Mouse (Mus musculus) liver, embryonic 12.5 days (tissue): ENCODE results near the gene Zic2. TPM values are rescaled to one million over a fixed set of nuclear protein-coding genes. Genes with fewer than 3 reads are reported as not detected.
A peak's percentile ranks its signal among the peaks of the same experiment; 100 is the strongest.

Experiments used
- ATAC-seq: fragments of 200-750 bp; cut with Nextera tagmentation; 2 replicates; pipeline ENCODE4 v1.8.0; 2017; ENCODE audit warnings: moderate number of reproducible peaks, mild to moderate bottlenecking, moderate library complexity
- H3K27ac ChIP-seq: fragments of 300-500 bp; sonication (generic); 2 replicates; pipeline ENCODE4 v1.5.1; 2016; ENCODE audit warnings: mild to moderate bottlenecking
- H3K27me3 ChIP-seq: fragments of 300-500 bp; sonication (generic); replicated peaks from 2 replicates; pipeline ENCODE4 v1.6.1; 2016; ENCODE audit warnings: mild to moderate bottlenecking, moderate library complexity
- H3K36me3 ChIP-seq: fragments of 300-500 bp; sonication (generic); 2 replicates; pipeline ENCODE4 v1.6.1; 2016; ENCODE audit warnings: mild to moderate bottlenecking, moderate library complexity
- H3K4me1 ChIP-seq: fragments of 300-500 bp; sonication (generic); 2 replicates; pipeline ENCODE4 v1.6.1; 2016
- H3K4me2 ChIP-seq: fragments of 300-500 bp; sonication (generic); 2 replicates; pipeline ENCODE4 v1.6.1; 2016; ENCODE audit warnings: mild to moderate bottlenecking, moderate library complexity
- H3K4me3 ChIP-seq: fragments of 300-500 bp; sonication (generic); 2 replicates; pipeline ENCODE4 v1.5.1; 2016; ENCODE audit warnings: mild to moderate bottlenecking, moderate library complexity
- H3K9ac ChIP-seq: fragments of 300-500 bp; sonication (generic); 2 replicates; pipeline ENCODE4 v1.6.1; 2016; ENCODE audit warnings: mild to moderate bottlenecking, moderate library complexity
- H3K9me3 ChIP-seq: fragments of 300-500 bp; sonication (generic); replicated peaks from 2 replicates; pipeline ENCODE4 v1.6.1; 2016; ENCODE audit warnings: mild to moderate bottlenecking, moderate library complexity
- WGBS: fragments of 180-500 bp; shearing (Covaris S2); methylation state at CpG from one replicate; pipeline ENCODE4 v1.1.7; 2016; ENCODE audit not compliant: insufficient replicate concordance; 5-methylcytosine and 5-hydroxymethylcytosine counted together
- polyA plus RNA-seq: library from polyadenylated mRNA; unstranded; fragments of >200 nt; fragmentation: Nextera tagmentation; extraction: Ambion mirVana; gene quantifications from 2 replicates; pipeline ENCODE4 v1.2.1, GENCODE M21; 2016

Zic2 gene
- polyA plus RNA-seq, 1 experiment from 2014 or later: not detected

DNA sequence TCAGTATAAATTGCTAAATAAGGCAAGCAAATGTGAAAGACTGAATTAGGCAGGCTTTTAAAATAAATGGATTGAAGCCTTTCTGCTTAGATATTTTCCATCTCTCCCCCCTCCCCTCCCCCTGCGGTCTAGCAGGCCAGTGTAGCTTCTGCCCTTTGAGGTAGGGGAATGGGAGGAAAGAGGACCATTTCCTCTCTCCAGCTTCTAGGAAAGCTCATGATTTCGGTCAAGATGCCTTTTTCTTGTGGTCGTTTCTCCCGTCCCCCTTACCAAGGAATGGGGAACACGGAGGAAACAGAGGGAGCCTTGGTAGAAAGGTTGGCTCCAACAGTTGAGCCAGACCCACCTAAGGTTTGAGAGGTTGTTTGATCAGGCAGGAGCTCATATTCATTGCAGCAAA is 2.6 kb upstream of the Zic2 start:
- WGBS: under 1% methylated on average over 5 of the region's 5 CpGs

DNA sequence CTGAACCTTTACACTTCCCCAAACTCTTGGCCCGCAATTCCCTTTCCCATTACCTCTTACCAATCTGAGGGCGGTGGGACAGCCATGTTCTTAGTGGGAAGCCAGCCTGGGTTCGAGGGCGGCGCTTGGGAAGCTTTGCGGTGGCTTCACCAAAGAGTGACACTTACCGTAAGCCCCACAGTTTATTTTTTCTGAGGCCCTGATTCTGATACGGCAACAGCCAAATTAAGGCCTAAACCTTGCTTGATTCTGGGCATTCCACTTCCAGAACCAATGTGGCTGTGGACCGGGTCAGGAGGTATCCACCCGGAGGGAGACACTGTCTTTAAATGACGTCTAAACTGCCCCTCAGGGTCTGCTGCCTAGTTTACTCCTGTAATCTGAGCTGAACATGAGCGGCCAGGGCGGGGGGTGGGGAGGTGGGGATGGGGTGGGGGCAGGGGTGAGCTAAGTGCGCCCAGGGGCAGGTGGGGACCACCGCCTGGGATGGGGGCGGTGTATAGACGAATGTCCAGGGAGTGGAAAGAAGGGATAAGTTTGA is 2.0 kb upstream of the Zic2 start:
- peaks cover 20% of the 10 kb centered on the region for H3K4me1 ChIP-seq
- H3K4me2 ChIP-seq: no peak overlapping the region
- H3K36me3 ChIP-seq: no peaks in the 10 kb centered on the region
- 1% methylated on average over 17 of the region's 17 CpGs for WGBS
- no peak overlapping the region for H3K27ac ChIP-seq
- H3K4me3 ChIP-seq: no peak overlapping the region
- ATAC-seq: no peak
- H3K9ac ChIP-seq: no peak overlapping the region
- H3K9me3 ChIP-seq: no peaks in the 10 kb centered on the region
- peaks cover 100% of the 10 kb centered on the region for H3K27me3 ChIP-seq

More for the DNA sequence above, 2.6 kb upstream of the Zic2 start:
- peaks cover 20% of the 10 kb centered on the region for H3K4me1 ChIP-seq
- H3K4me2 ChIP-seq: no peak overlapping the region
- peaks cover 100% of the 10 kb centered on the region for H3K27me3 ChIP-seq
- H3K9ac ChIP-seq: no peak overlapping the region
- no peak for ATAC-seq
- H3K4me3 ChIP-seq: no peak overlapping the region
- H3K36me3 ChIP-seq: no peaks in the 10 kb centered on the region
- H3K27ac ChIP-seq: no peak overlapping the region
- H3K9me3 ChIP-seq: no peaks in the 10 kb centered on the region

DNA sequence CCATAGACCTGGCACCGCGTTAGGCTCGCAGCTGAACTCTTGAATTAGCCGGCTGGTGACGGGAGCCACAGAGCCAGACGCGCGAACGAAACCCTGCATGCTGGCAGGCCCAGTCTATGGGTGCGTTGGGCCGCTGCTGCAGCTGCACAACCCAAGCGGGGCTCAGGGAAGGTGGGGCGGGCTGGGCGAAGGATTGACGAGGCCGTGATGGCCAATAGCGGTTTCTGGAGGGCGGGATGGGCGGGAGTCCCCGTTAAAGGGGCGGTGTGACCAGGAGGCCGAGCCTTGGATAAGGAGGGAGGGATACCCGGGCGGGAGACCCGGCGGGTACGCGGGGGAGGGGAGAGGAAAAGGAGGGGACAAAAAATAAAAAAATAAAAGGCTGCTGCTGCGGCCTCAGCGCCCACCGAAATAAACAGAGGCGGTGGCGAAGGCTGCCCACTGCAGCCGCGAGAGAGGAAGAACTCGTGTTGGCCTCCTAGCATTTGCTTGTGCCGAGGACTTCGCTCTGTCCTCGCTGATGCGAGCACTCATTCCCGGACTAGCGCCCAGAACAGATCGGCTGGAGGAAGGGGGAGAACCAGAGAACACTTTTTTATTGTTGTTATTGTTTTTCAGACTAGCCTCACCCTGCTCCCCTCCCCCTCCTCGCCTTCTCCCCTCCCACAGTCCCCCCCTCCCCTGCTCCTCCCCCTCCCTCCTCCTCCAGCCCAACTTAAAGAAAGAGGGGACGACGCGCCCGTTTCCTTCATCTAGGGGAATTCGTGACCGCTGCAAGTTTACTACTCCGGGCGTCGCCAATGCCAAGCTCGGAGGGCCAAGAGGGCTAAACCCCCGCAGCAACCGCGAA is 969 bp upstream of the Zic2 start:
- Histone ChIP-seq H3K36me3 (no peaks in the 10 kb centered on the region), H3K4me1 (peaks cover 20% of the 10 kb centered on the region), H3K9me3 (no peaks in the 10 kb centered on the region), H3K27ac (no peak overlapping the region), H3K4me2 (peak overlapping the region; percentile 63), H3K27me3 (peaks cover 100% of the 10 kb centered on the region), H3K9ac (no peak overlapping the region), H3K4me3 (peak overlapping the region; percentile 36)
- WGBS: 2% methylated on average over 57 of the region's 57 CpGs
- peak; percentile 47 for ATAC-seq

- Histone ChIP-seq H3K9me3 (no peaks in the 10 kb centered on the region), H3K27me3 (peaks cover 100% of the 10 kb centered on the region), H3K9ac (no peak overlapping the region), H3K27ac (no peak overlapping the region), H3K4me2 (peak overlapping the region; percentile 63), H3K36me3 (no peaks in the 10 kb centered on the region), H3K4me1 (peaks cover 20% of the 10 kb centered on the region), H3K4me3 (peak overlapping the region; percentile 36)
- no peak for ATAC-seq
- WGBS: 1% methylated on average over 64 of the region's 65 CpGs
Observed at GRCm38 (mm10) chr14:122475557-122476040, 364 bp downstream of the Zic2 start.

DNA sequence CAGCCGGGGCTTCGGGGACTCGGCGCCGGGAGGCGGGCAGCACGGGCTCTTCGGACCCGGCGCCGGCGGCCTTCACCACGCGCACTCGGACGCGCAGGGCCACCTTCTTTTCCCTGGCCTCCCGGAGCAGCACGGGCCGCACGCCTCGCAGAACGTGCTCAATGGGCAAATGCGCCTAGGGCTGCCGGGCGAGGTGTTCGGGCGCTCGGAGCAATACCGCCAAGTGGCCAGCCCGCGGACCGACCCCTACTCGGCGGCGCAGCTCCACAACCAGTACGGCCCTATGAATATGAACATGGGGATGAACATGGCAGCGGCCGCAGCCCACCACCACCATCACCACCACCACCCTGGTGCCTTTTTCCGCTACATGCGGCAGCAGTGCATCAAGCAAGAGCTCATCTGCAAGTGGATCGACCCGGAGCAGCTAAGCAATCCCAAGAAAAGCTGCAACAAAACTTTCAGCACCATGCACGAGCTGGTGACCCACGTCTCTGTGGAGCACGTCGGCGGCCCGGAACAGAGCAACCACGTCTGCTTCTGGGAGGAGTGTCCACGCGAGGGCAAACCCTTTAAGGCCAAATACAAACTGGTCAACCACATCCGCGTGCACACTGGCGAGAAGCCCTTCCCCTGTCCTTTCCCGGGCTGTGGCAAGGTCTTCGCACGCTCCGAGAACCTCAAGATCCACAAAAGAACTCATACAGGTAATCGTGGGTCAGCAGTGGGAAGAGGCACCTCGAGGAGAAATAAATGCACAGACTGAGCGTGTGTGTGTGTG is 996 bp downstream of the Zic2 start:
- Histone ChIP-seq H3K4me2 (peak overlapping the region; percentile 63), H3K9ac (no peak overlapping the region), H3K4me3 (peak overlapping the region; percentile 36), H3K9me3 (no peaks in the 10 kb centered on the region), H3K4me1 (peaks cover 20% of the 10 kb centered on the region), H3K27me3 (peaks cover 100% of the 10 kb centered on the region), H3K36me3 (no peaks in the 10 kb centered on the region), H3K27ac (no peak overlapping the region)
- WGBS: 2% methylated on average over 62 of the region's 62 CpGs
- no peak for ATAC-seq

DNA sequence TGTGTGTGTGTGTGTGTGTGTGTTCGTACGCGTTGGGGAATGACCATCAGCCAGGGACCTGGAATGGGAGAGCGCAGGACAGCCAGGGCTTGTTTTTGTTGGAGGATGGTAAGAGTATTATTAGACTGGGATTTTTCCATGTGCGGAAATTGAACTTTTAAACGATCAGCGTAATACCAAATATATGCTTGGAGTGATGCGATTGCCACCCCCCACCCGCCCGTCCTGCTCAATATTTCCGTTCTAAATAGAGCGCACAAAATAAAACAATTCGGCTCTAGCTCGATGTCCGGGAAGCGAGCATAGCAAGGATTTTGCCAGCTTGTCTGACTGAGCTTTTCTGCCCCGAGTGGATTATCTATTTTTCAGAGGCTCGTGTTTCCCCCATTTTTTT is 1.6 kb downstream of the Zic2 start:
- H3K27me3 ChIP-seq: peaks cover 100% of the 10 kb centered on the region
- H3K27ac ChIP-seq: no peak overlapping the region
- no peak for ATAC-seq
- H3K4me3 ChIP-seq: no peak overlapping the region
- WGBS: 3% methylated on average over 18 of the region's 18 CpGs
- no peaks in the 10 kb centered on the region for H3K9me3 ChIP-seq
- H3K9ac ChIP-seq: no peak overlapping the region
- H3K4me1 ChIP-seq: peaks cover 20% of the 10 kb centered on the region
- H3K4me2 ChIP-seq: no peak overlapping the region
- no peaks in the 10 kb centered on the region for H3K36me3 ChIP-seq

DNA sequence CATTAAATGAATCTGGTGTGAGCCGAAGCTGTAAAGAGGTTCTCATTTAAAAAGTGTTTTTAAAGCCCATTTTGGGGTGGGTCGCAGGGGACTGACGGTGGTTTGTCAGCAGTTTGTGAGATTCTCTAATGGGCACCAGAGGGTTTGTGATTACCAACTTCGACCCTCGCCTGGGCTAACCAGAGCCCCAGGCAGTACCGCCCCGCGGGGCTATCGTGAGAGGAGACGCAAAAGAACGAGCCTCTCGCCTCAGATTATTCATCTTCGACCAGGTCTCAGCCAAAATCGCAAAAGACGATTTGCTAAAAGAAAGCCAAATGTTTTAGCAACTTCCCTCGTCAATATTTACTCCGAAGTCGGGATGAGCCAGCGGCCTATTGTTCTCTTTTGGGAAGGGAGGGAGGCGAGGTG is 2.0 kb downstream of the Zic2 start:
- Histone ChIP-seq H3K9me3 (no peaks in the 10 kb centered on the region), H3K27ac (no peak overlapping the region), H3K36me3 (no peaks in the 10 kb centered on the region), H3K9ac (no peak overlapping the region), H3K4me3 (no peak overlapping the region), H3K27me3 (peaks cover 100% of the 10 kb centered on the region), H3K4me2 (no peak overlapping the region), H3K4me1 (peaks cover 20% of the 10 kb centered on the region)
- 2% methylated on average over 20 of the region's 20 CpGs for WGBS
- ATAC-seq: no peak

- Histone ChIP-seq H3K4me3 (no peak overlapping the region), H3K9me3 (no peaks in the 10 kb centered on the region), H3K4me2 (no peak overlapping the region), H3K4me1 (peaks cover 20% of the 10 kb centered on the region), H3K27ac (no peak overlapping the region), H3K27me3 (peaks cover 100% of the 10 kb centered on the region), H3K36me3 (no peaks in the 10 kb centered on the region), H3K9ac (no peak overlapping the region)
- 2% methylated on average over 9 of the region's 9 CpGs for WGBS
- no peak for ATAC-seq
Observed at GRCm38 (mm10) chr14:122477971-122478573, 2.8 kb downstream of the Zic2 start.

- Histone ChIP-seq H3K4me2 (no peak overlapping the region), H3K36me3 (no peaks in the 10 kb centered on the region), H3K27ac (no peak overlapping the region), H3K27me3 (peaks cover 100% of the 10 kb centered on the region), H3K4me3 (no peak overlapping the region), H3K9ac (no peak overlapping the region), H3K4me1 (peaks cover 20% of the 10 kb centered on the region), H3K9me3 (no peaks in the 10 kb centered on the region)
- no peak for ATAC-seq
- WGBS: 2% methylated on average over 22 of the region's 22 CpGs
Observed at GRCm38 (mm10) chr14:122478574-122479011, 3.4 kb downstream of the Zic2 start.

- Histone ChIP-seq H3K9me3 (no peaks in the 10 kb centered on the region), H3K36me3 (no peaks in the 10 kb centered on the region), H3K27ac (no peak overlapping the region), H3K4me1 (peaks cover 14% of the 10 kb centered on the region), H3K4me3 (no peak overlapping the region), H3K4me2 (no peak overlapping the region), H3K27me3 (peaks cover 100% of the 10 kb centered on the region), H3K9ac (no peak overlapping the region)
- ATAC-seq: no peak
- WGBS: 27% methylated on average over 17 of the region's 17 CpGs
Observed at GRCm38 (mm10) chr14:122479461-122480109, 4.3 kb downstream of the Zic2 start.

GRCm38 (mm10) chr14:122480355-122480754 is 5.1 kb downstream of the Zic2 start:
- no peaks in the 10 kb centered on the region for H3K36me3 ChIP-seq
- no peak overlapping the region for H3K4me2 ChIP-seq
- H3K9ac ChIP-seq: no peak overlapping the region
- H3K27me3 ChIP-seq: peaks cover 100% of the 10 kb centered on the region
- no peak overlapping the region for H3K4me3 ChIP-seq
- no peak for ATAC-seq
- 13% methylated on average over 2 of the region's 2 CpGs for whole genome bisulfite sequencing
- no peaks in the 10 kb centered on the region for H3K9me3 ChIP-seq
- peaks cover 6% of the 10 kb centered on the region for H3K4me1 ChIP-seq
- H3K27ac ChIP-seq: no peak overlapping the region
